Mouse (Mus musculus) embryonic facial prominence, embryonic 12.5 days (tissue): ENCODE measurements around the gene Gm9046. TPM values are rescaled to one million over a fixed set of nuclear protein-coding genes. Genes with fewer than 3 reads are reported as not detected.
"Not testable (repeated sequence)": the region's sequence is repeated elsewhere in the genome, so short reads cannot be mapped to it uniquely, and the experiment has no call there.

Experiments
- ATAC-seq: fragments of 200-750 bp; cut with Nextera tagmentation; 2 replicates; pipeline ENCODE4 v1.8.0; 2017; ENCODE audit not compliant: insufficient number of reproducible peaks, insufficient read depth, low FRiP score, low TSS enrichment
- H3K27ac ChIP-seq: fragments of 300-500 bp; sonication (generic); 2 replicates; pipeline ENCODE4 v1.5.1; 2016; ENCODE audit warnings: mild to moderate bottlenecking
- H3K27me3 ChIP-seq: fragments of 300-500 bp; sonication (generic); 2 replicates; pipeline ENCODE4 v1.6.1; 2016; ENCODE audit warnings: mild to moderate bottlenecking, moderate library complexity
- H3K36me3 ChIP-seq: fragments of 300-500 bp; sonication (generic); 2 replicates; pipeline ENCODE4 v1.6.1; 2016; ENCODE audit warnings: mild to moderate bottlenecking
- H3K4me1 ChIP-seq: fragments of 300-500 bp; sonication (generic); 2 replicates; pipeline ENCODE4 v1.6.1; 2016
- H3K4me2 ChIP-seq: fragments of 300-500 bp; sonication (generic); replicated peaks from 2 replicates; pipeline ENCODE4 v1.6.1; 2016; ENCODE audit warnings: mild to moderate bottlenecking, moderate library complexity
- H3K4me3 ChIP-seq: fragments of 300-500 bp; sonication (generic); 2 replicates; pipeline ENCODE4 v1.5.1; 2016; ENCODE audit warnings: mild to moderate bottlenecking
- H3K9ac ChIP-seq: fragments of 300-500 bp; sonication (generic); 2 replicates; pipeline ENCODE4 v1.6.1; 2016; ENCODE audit warnings: mild to moderate bottlenecking, moderate library complexity
- H3K9me3 ChIP-seq: fragments of 300-500 bp; sonication (generic); 2 replicates; pipeline ENCODE4 v1.6.1; 2016; ENCODE audit warnings: mild to moderate bottlenecking, moderate library complexity
- WGBS: fragments of 180-500 bp; shearing (Covaris S2); methylation state at CpG from one replicate; pipeline ENCODE4 v1.1.7; 2016; 5-methylcytosine and 5-hydroxymethylcytosine counted together
- polyA plus RNA-seq: library from polyadenylated mRNA; unstranded; fragments of >200 nt; fragmentation: Nextera tagmentation; extraction: Ambion mirVana; gene quantifications from 2 replicates; pipeline ENCODE4 v1.2.1, GENCODE M21; 2016

Gene Gm9046
- not detected in 2 replicates for polyA plus RNA-seq

- not testable (repeated sequence) for H3K27me3 ChIP-seq, H3K36me3 ChIP-seq, H3K4me1 ChIP-seq, H3K9ac ChIP-seq, H3K4me3 ChIP-seq, H3K4me2 ChIP-seq, H3K27ac ChIP-seq, ATAC-seq, H3K9me3 ChIP-seq
- WGBS, result no CpG with 5 or more reads among the region's 14 CpGs
Measured at GRCm38 (mm10) chr10:118343155-118343554, at the start of gene Gm9046. Gene Gm9046 (minus strand): TSS chr10:118343255.

DNA sequence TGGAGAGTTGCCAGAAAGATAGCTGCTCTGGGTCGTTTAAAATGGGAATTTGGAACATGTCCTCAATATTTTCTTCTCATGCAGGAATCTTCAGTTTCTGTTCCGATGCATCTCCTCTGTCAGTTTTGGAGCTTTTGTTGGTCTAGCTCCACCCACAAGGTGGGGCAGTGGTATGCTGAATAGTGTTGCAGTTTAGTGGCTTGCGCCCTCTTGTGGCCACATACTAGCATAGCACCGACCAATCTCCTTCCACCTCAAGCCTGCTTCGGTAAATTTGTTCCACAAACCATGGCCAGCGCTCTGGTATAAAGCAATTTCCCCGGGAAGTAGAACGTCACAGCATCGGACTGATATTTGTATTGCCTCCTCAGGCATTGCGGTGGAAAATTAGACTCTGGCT lies 27.4 kb upstream of the Gm9046 start:
- no peak overlapping the region for H3K9ac ChIP-seq
- H3K27me3 ChIP-seq, result no peaks in the 10 kb centered on the region
- no peak overlapping the region for H3K4me3 ChIP-seq
- ATAC-seq, result peak; percentile 88; the same call in 1 of the 2 replicates
- no peak overlapping the region for H3K27ac ChIP-seq
- H3K36me3 ChIP-seq, result no peaks in the 10 kb centered on the region
- 0 out of 2 replicates have a peak overlapping the region, but pooled peaks have one; percentile 33 for H3K4me2 ChIP-seq
- H3K9me3 ChIP-seq, result no peaks in the 10 kb centered on the region
- no peaks in the 10 kb centered on the region for H3K4me1 ChIP-seq
- WGBS, result 5% methylated on average over 10 of the region's 10 CpGs

DNA sequence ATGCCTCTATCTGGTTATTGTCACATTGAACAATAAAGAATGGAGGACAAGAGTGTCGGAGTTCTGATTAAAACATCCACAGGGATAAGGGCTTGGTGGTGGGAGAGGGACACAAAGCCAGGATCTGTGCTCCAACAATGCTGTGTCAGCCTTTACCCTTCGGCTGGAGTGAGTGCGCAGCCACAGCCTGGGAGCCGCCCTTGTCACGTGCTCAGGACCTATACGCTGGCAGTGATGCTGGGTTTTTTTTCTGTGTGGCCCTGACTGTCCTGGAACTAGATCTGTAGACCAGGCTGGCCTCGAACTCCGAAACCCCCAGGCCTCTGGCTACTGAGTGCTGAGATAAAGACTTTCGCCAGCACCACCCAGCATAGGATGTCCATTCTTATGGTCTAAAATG lies 26.5 kb upstream of the Gm9046 start:
- Histone ChIP-seq H3K9ac (no peak overlapping the region), H3K9me3 (no peaks in the 10 kb centered on the region), H3K4me1 (no peaks in the 10 kb centered on the region), H3K27me3 (no peaks in the 10 kb centered on the region), H3K27ac (no peak overlapping the region), H3K4me2 (no peak overlapping the region), H3K36me3 (no peaks in the 10 kb centered on the region), H3K4me3 (no peak overlapping the region)
- no peak for ATAC-seq
- WGBS, result 88% methylated on average over 9 of the region's 9 CpGs

- H3K36me3 ChIP-seq, H3K4me1 ChIP-seq, H3K9ac ChIP-seq, H3K4me2 ChIP-seq, ATAC-seq, H3K4me3 ChIP-seq, H3K27ac ChIP-seq, H3K27me3 ChIP-seq, H3K9me3 ChIP-seq: not testable (repeated sequence)
- WGBS, result 71% methylated on average over 1 of the region's 11 CpGs
Measured at GRCm38 (mm10) chr10:118354005-118354404, 10.9 kb upstream of the Gm9046 start, which contains the start of gene Gm9049. Gene Gm9049 (minus strand): TSS chr10:118354105.

DNA sequence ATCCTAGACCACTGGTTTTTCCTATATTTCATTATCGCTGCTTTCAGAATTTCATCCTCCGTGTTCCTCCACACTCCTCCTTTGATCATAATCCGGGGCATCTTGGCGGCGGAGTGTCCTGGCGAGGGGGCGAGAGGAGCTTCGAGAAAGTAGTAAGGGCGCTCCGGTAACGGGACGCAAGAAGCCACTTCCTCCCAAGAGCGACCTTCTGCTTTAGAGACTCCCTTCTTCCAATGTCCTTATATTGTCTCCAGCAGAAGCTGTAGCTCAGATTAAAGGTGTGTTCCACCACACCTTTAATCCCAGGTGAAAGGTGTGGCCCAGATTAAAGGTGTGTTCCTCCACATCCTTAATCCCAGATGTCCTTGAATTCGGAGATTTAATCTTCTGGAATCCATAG lies 5.5 kb upstream of the Gm9046 start, which contains the start of gene Gm9048:
Gm9048 (minus strand) TSS at position 101 of the 400 bp plus-strand sequence.
- H3K4me1 ChIP-seq, H3K36me3 ChIP-seq, H3K9ac ChIP-seq, H3K4me2 ChIP-seq, H3K4me3 ChIP-seq, H3K27me3 ChIP-seq, H3K9me3 ChIP-seq, ATAC-seq, H3K27ac ChIP-seq: not testable (repeated sequence)
- WGBS, result 86% methylated on average over 1 of the region's 14 CpGs

GRCm38 (mm10) chr10:118337731-118338130 lies 5.3 kb downstream of the Gm9046 start, which contains the start of gene Gm9045:
Gene Gm9045 (minus strand): TSS chr10:118337831.
- H3K4me3 ChIP-seq, H3K27me3 ChIP-seq, H3K4me2 ChIP-seq, H3K36me3 ChIP-seq, H3K9me3 ChIP-seq, H3K27ac ChIP-seq, H3K9ac ChIP-seq, ATAC-seq, H3K4me1 ChIP-seq: not testable (repeated sequence)
- WGBS, result no CpG with 5 or more reads among the region's 14 CpGs

DNA sequence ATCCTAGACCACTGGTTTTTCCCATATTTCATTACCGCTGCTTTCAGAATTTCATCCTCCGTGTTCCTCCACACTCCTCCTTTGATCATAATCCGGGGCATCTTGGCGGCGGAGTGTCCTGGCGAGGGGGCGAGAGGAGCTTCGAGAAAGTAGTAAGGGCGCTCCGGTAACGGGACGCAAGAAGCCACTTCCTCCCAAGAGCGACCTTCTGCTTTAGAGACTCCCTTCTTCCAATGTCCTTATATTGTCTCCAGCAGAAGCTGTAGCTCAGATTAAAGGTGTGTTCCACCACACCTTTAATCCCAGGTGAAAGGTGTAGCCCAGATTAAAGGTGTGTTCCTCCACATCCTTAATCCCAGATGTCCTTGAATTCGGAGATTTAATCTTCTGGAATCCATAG lies 10.7 kb downstream of the Gm9046 start, which contains the start of gene Gm9044:
Gm9044 (minus strand) TSS at position 101 of the 400 bp plus-strand sequence.
- H3K9me3 ChIP-seq, H3K27me3 ChIP-seq, H3K27ac ChIP-seq, H3K36me3 ChIP-seq, H3K4me1 ChIP-seq, ATAC-seq, H3K4me3 ChIP-seq, H3K4me2 ChIP-seq, H3K9ac ChIP-seq: not testable (repeated sequence)
- no CpG with 5 or more reads among the region's 14 CpGs for WGBS

DNA sequence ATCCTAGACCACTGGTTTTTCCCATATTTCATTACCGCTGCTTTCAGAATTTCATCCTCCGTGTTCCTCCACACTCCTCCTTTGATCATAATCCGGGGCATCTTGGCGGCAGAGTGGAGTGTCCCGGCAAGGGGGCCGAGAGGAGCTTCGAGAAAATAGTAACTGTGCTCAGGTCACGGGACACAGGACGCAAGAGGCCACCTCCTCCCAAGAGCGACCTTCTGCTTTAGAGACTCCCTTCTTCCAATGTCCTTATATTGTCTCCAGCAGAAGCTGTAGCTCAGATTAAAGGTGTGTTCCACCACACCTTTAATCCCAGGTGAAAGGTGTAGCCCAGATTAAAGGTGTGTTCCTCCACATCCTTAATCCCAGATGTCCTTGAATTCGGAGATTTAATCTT lies 16.2 kb downstream of the Gm9046 start, which contains the start of gene Gm9040:
Gm9040 (minus strand) TSS at position 101 of the 400 bp plus-strand sequence.
- not testable (repeated sequence) for H3K36me3 ChIP-seq, H3K27me3 ChIP-seq, H3K9me3 ChIP-seq, H3K27ac ChIP-seq, H3K4me3 ChIP-seq, H3K4me1 ChIP-seq, H3K9ac ChIP-seq, H3K4me2 ChIP-seq, ATAC-seq
- WGBS, result no CpG with 5 or more reads among the region's 11 CpGs

- no peak overlapping the region for H3K4me2 ChIP-seq
Measured at GRCm38 (mm10) chr10:118319024-118319423, 24.0 kb downstream of the Gm9046 start.

GRCm38 (mm10) chr10:118302133-118302532 lies 40.9 kb downstream of the Gm9046 start:
- H3K4me2 ChIP-seq, H3K9ac ChIP-seq, H3K4me3 ChIP-seq, ATAC-seq, H3K27me3 ChIP-seq, H3K27ac ChIP-seq, H3K9me3 ChIP-seq, H3K36me3 ChIP-seq, H3K4me1 ChIP-seq: not testable (repeated sequence)
- 37% methylated on average over 2 of the region's 2 CpGs for WGBS

More at GRCm38 (mm10) chr10:118319024-118319423, 24.0 kb downstream of the Gm9046 start:
- Histone ChIP-seq H3K27ac (no peak overlapping the region), H3K4me3 (no peak overlapping the region), H3K9ac (no peak overlapping the region), H3K4me1 (no peaks in the 10 kb centered on the region), H3K9me3 (no peaks in the 10 kb centered on the region), H3K36me3 (no peaks in the 10 kb centered on the region), H3K27me3 (no peaks in the 10 kb centered on the region)
- 82% methylated on average over 8 of the region's 8 CpGs for WGBS
- ATAC-seq, result no peak

DNA sequence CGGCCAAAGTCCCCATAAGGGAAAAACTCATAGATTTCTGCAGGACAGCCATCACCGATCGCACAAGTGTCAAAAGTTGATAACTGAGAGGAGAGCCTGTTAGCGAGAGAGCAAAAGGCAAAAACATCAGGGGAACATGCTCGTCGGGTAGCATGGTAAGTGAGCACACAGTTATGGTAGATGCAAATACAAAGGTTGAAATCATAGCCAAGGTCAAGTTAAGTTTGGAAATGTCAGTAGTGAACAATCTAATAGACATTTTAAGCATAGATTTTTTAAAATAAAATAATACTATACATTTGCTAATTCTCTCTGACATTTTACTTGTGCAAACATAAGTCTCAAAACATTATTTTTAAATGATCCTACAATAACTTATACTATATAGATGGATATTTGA lies 48.1 kb downstream of the Gm9046 start, which contains the start of gene Iltifb:
Iltifb (minus strand) TSS at position 101 of the 400 bp plus-strand sequence.
- no peak within 1 kb of the TSS for H3K4me3 ChIP-seq
- no peak within 1 kb of the TSS for H3K4me2 ChIP-seq
- no peak within 1 kb of the TSS for H3K27ac ChIP-seq
- no peaks in the 10 kb centered on the region for H3K36me3 ChIP-seq
- no peak within 1 kb of the TSS for H3K9ac ChIP-seq
- no peaks in the 10 kb centered on the region for H3K4me1 ChIP-seq
- no peaks in the 10 kb centered on the region for H3K9me3 ChIP-seq
- ATAC-seq, result no peak
- H3K27me3 ChIP-seq, result no peaks in the 10 kb centered on the region
- WGBS, result 92% methylated on average over 6 of the region's 6 CpGs
